Mouse (Mus musculus): Measurements from ENCODE around the gene Asb10. TPM values are rescaled to one million over a fixed set of nuclear protein-coding genes. Genes with fewer than 3 reads are reported as not detected.

Asb10 gene
- polyA plus RNA-seq, 1 experiment from 2014 or later: 0.21 TPM

DNA sequence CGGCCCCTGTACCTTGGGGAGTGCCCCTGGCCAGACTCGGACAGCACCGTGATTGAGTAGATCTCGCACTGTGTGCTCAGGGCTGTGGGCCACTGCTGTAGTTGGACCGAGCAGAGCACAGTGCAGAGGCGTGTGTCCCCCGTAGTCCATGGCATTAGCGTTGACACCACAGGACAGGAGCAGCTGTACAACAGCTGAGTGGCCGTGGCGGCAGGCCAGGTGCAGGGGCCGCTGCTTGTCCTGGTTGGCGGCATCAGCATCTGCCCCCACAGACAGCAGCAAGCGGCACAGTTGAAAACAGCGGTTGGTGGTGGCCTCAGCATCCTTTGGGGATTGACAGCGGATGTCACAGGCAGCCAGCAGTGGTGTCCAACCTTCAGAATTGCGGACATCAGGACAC, 3.2 kb downstream of the Asb10 start:
- Histone ChIP-seq H3K4me2 (replicated peaks; ENCODE audit: low read depth, low read length) (no peak overlapping the region), H3K27ac (ENCODE audit: low read length) (no peak overlapping the region), H3K27me3 (replicated peaks; ENCODE audit: insufficient read depth, low read length) (0 out of 2 replicates have a peak, but pooled peaks cover 3% of the 10 kb centered on the region), H3K4me3 (ENCODE audit: low read depth, low read length) (no peak overlapping the region), H3K9me3 (ENCODE audit: low read length) (no peaks in the 10 kb centered on the region), H3K4me1 (ENCODE audit: insufficient read depth, low read depth, low read length) (0 out of 2 replicates have a peak, but pooled peaks cover 10% of the 10 kb centered on the region), H3K36me3 (ENCODE audit: insufficient read depth, low read length) (no peaks in the 10 kb centered on the region), H3K9ac (replicated peaks; ENCODE audit: low read depth) (no peak overlapping the region)
- TF ChIP-seq CTCF (IDR thresholded peaks at IDR 0.05): no peak
- no peak for TF ChIP-seq EP300 (IDR thresholded peaks at IDR 0.05)
- ATAC-seq: no peak
- DNase-seq (ENCODE audit: low spot score): no peak
- WGBS: 64% methylated on average over 16 of the region's 16 CpGs

DNA sequence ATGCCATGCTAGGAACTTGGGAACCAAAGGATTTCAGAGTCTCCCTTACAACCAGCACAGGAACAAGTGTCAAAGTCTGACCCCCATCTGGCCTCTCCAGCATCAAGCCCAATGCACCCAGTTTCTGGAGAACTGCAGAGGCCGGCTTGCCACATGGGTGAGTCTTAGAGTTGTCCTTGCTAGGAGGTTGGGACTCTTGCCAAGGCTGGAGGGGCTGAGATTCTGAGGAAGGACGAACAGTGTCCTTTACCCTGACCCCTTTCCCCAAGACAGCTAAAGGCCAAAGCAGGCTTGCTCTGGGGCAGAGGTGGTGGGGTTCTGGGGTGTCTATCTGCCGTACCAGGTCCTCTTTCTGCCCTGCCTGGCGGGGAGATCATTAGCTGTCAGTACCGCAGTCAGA, 4.3 kb downstream of the Asb10 start:
- Histone ChIP-seq H3K4me2 (replicated peaks; ENCODE audit: low read depth, low read length) (no peak overlapping the region), H3K9me3 (ENCODE audit: low read length) (no peaks in the 10 kb centered on the region), H3K36me3 (ENCODE audit: insufficient read depth, low read length) (no peaks in the 10 kb centered on the region), H3K4me3 (ENCODE audit: low read depth, low read length) (no peak overlapping the region), H3K4me1 (ENCODE audit: insufficient read depth, low read depth, low read length) (0 out of 2 replicates have a peak, but pooled peaks cover 10% of the 10 kb centered on the region), H3K27ac (ENCODE audit: low read length) (no peak overlapping the region), H3K9ac (replicated peaks; ENCODE audit: low read depth) (no peak overlapping the region), H3K27me3 (replicated peaks; ENCODE audit: insufficient read depth, low read length) (0 out of 2 replicates have a peak, but pooled peaks cover 3% of the 10 kb centered on the region)
- DNase-seq (ENCODE audit: low spot score): no peak
- WGBS: 70% methylated on average over 5 of the region's 5 CpGs
- TF ChIP-seq CTCF (IDR thresholded peaks at IDR 0.05): no peak
- TF ChIP-seq EP300 (IDR thresholded peaks at IDR 0.05): no peak
- ATAC-seq: no peak

DNA sequence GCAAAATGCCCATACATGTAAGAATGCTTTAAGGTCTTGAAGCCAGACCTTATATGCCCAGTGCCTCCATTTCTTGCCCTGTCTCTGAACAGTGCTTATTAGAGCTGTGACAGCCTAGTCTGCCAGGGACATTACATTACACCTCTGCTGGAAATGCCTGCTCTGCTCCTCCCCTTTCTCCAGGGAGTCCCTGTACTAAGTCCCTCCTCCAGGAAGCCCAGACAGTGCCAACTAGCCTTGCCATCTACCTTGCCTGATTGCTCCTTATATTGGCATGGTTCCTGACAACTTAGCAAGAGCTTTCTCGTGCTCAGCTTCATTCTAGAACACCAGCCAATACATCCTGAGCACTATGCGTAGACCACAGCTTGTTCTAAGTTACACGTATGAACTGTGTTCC, 5.0 kb downstream of the Asb10 start:
- WGBS: 76% methylated on average over 3 of the region's 3 CpGs
- Histone ChIP-seq H3K36me3 (ENCODE audit: insufficient read depth, low read length) (no peaks in the 10 kb centered on the region), H3K4me1 (ENCODE audit: insufficient read depth, low read depth, low read length) (0 out of 2 replicates have a peak, but pooled peaks cover 3% of the 10 kb centered on the region), H3K4me2 (replicated peaks; ENCODE audit: low read depth, low read length) (no peak overlapping the region), H3K9me3 (ENCODE audit: low read length) (no peaks in the 10 kb centered on the region), H3K4me3 (ENCODE audit: low read depth, low read length) (no peak overlapping the region), H3K27ac (ENCODE audit: low read length) (no peak overlapping the region), H3K9ac (replicated peaks; ENCODE audit: low read depth) (no peak overlapping the region), H3K27me3 (replicated peaks; ENCODE audit: insufficient read depth, low read length) (0 out of 2 replicates have a peak, but pooled peaks cover 3% of the 10 kb centered on the region)
- no peak for TF ChIP-seq CTCF (IDR thresholded peaks at IDR 0.05)
- no peak for TF ChIP-seq EP300 (IDR thresholded peaks at IDR 0.05)
- DNase-seq (ENCODE audit: low spot score) (peak; percentile 50), ATAC-seq (no peak)

DNA sequence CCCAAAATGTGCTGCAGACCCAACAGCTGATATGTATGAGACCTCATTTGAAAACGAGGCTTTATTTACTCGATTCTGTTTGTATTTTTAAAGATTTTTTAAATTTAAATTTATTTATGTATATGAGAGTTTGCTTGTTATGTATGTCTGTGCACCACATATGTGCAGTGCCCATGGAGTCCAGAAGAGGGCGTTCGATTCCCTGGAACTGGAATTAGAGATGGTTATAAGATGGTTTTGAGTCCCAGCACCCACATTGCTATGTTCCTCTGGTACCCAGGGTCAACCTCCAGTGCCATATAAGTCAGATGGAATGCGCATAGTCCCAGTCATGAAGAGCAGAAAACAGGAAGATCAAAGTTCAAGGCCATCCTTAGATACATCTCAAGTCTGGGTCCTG, 6.5 kb downstream of the Asb10 start:
- no peaks in the 10 kb centered on the region for H3K9me3 ChIP-seq (ENCODE audit: low read length)
- H3K36me3 ChIP-seq (ENCODE audit: insufficient read depth, low read length): no peaks in the 10 kb centered on the region
- 41% methylated on average over 5 of the region's 5 CpGs for WGBS
- H3K9ac ChIP-seq (replicated peaks; ENCODE audit: low read depth): no peak overlapping the region
- no peak overlapping the region for H3K4me3 ChIP-seq (ENCODE audit: low read depth, low read length)
- TF ChIP-seq EP300 (IDR thresholded peaks at IDR 0.05) (no peak), CTCF (IDR thresholded peaks at IDR 0.05) (peak; percentile 53)
- H3K27me3 ChIP-seq (replicated peaks; ENCODE audit: insufficient read depth, low read length): 0 out of 2 replicates have a peak, but pooled peaks cover 7% of the 10 kb centered on the region
- ATAC-seq (no peak), DNase-seq (ENCODE audit: low spot score) (no peak)
- no peak overlapping the region for H3K4me2 ChIP-seq (replicated peaks; ENCODE audit: low read depth, low read length)
- no peak overlapping the region for H3K27ac ChIP-seq (ENCODE audit: low read length)
- H3K4me1 ChIP-seq (ENCODE audit: insufficient read depth, low read depth, low read length): no peaks in the 10 kb centered on the region

DNA sequence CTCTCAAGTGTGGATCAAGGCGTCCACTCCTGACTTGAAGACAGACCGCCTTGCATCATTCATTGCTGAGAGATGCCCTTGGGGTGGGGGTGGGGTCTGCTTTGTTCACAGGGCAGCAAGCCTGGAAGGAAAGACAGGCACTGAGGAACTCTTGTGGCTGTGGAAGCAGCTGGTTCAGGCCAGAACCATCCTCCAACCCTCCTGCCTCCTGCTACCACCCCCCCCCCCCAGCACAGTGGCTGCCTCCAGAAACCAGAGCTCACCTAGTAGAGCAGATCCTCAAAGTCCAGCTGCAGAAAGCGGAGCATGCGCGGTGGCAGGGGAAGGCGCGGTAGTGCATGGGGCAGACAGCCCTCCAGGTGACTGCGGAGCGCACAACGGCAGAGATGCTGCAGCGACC, 7.4 kb downstream of the Asb10 start:
- no peak for TF ChIP-seq EP300 (IDR thresholded peaks at IDR 0.05)
- no peak for TF ChIP-seq CTCF (IDR thresholded peaks at IDR 0.05)
- H3K4me2 ChIP-seq (replicated peaks; ENCODE audit: low read depth, low read length): no peak overlapping the region
- H3K27ac ChIP-seq (ENCODE audit: low read length): no peak overlapping the region
- DNase-seq (ENCODE audit: low spot score) (no peak), ATAC-seq (no peak)
- H3K4me3 ChIP-seq (ENCODE audit: low read depth, low read length): no peak overlapping the region
- H3K36me3 ChIP-seq (ENCODE audit: insufficient read depth, low read length): no peaks in the 10 kb centered on the region
- no peak overlapping the region for H3K9ac ChIP-seq (replicated peaks; ENCODE audit: low read depth)
- H3K27me3 ChIP-seq (replicated peaks; ENCODE audit: insufficient read depth, low read length): peaks cover 14% of the 10 kb centered on the region
- no peaks in the 10 kb centered on the region for H3K9me3 ChIP-seq (ENCODE audit: low read length)
- H3K4me1 ChIP-seq (ENCODE audit: insufficient read depth, low read depth, low read length): no peaks in the 10 kb centered on the region
- 50% methylated on average over 11 of the region's 11 CpGs for WGBS

DNA sequence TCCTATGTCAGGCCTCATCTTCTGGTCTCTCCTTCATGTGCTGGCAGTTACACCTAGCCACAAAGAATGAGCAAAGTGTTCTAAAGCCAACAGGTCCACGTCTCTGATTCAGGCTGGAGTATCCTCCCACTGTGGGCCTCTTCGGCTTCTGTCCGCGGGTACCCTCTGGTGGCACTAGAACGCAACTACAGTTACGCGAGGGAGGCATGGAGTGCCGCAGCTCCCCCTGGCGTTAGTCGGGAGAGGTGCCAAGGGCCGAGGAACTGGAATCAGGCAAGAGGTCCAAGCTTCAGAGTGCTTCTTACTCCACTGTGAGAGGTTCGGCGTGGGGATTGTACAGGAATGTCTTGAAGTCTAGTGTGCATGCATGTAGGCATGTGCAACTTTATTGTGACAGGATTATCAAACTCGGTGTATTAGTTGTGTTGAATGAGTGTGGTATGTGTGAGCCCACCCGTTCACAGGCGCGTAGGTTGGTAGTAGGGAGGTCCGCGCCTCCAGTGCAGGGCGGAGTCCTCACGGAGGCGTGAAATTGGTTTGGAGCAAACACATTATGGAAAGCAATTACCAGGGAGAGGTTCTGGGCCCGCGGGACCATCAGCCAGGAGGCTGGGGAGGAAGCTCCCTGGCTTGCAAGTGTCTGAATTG, 10.6 kb downstream of the Asb10 start:
- Histone ChIP-seq H3K9me3 (ENCODE audit: low read length) (no peaks in the 10 kb centered on the region), H3K4me2 (replicated peaks; ENCODE audit: low read depth, low read length) (no peak overlapping the region), H3K4me3 (ENCODE audit: low read depth, low read length) (no peak overlapping the region), H3K27ac (ENCODE audit: low read length) (no peak overlapping the region), H3K27me3 (replicated peaks; ENCODE audit: insufficient read depth, low read length) (peaks cover 43% of the 10 kb centered on the region), H3K9ac (replicated peaks; ENCODE audit: low read depth) (no peak overlapping the region), H3K36me3 (ENCODE audit: insufficient read depth, low read length) (no peaks in the 10 kb centered on the region), H3K4me1 (ENCODE audit: insufficient read depth, low read depth, low read length) (0 out of 2 replicates have a peak, but pooled peaks cover 5% of the 10 kb centered on the region)
- ATAC-seq: peak; percentile 82
- DNase-seq (ENCODE audit: low spot score): peak; percentile 90
- WGBS: 16% methylated on average over 24 of the region's 24 CpGs
- TF ChIP-seq EP300 (IDR thresholded peaks at IDR 0.05) (no peak), CTCF (IDR thresholded peaks at IDR 0.05) (peak; percentile 100)
